Mouse (Mus musculus): ENCODE measurements around the gene Pdzk1ip1.

- TF ChIP-seq GATA1 (IDR thresholded peaks at IDR 0.05; ENCODE audit: borderline replicate concordance, low read length): no peak
- no peak for TF ChIP-seq FLI1 (IDR thresholded peaks at IDR 0.05; ENCODE audit: low read length)
These were observed 25.5 kb upstream of the Pdzk1ip1 start for GRCm38 (mm10) chr4:115062875-115063517.

Measured in megakaryocyte, embryonic 14.5 days (primary cell).